Mouse (Mus musculus) liver, embryonic 16.5 days (tissue): ENCODE measurements at regions not wholly inside any gene's neighbourhood (a gene's known extent, or its start where the extent isn't known, plus 50 kb on each side); places are given as distances from the start of the nearest gene placed in this dataset.

Experiments
- ATAC-seq: fragments of 200-750 bp; cut with Nextera tagmentation; 2 replicates; pipeline ENCODE4 v1.8.0; 2017; ENCODE audit warnings: low read depth, mild to moderate bottlenecking, moderate number of reproducible peaks, moderate library complexity
- H3K27ac ChIP-seq: fragments of 300-500 bp; sonication (generic); 2 replicates; pipeline ENCODE4 v1.5.1; 2014; ENCODE audit warnings: mild to moderate bottlenecking, low read length
- H3K27me3 ChIP-seq: fragments of 300-500 bp; sonication (generic); 2 replicates; pipeline ENCODE4 v1.6.1; 2014; ENCODE audit warnings: low read depth, low read length, mixed read lengths; ENCODE audit not compliant: control insufficient read depth, insufficient read depth
- H3K36me3 ChIP-seq: fragments of 300-500 bp; sonication (generic); 2 replicates; pipeline ENCODE4 v1.6.1; 2014; ENCODE audit warnings: mild to moderate bottlenecking; ENCODE audit not compliant: control insufficient read depth, insufficient read depth
- H3K4me1 ChIP-seq: fragments of 300-500 bp; sonication (generic); 2 replicates; pipeline ENCODE4 v1.6.1; 2014; ENCODE audit warnings: low read depth, low read length, mixed read lengths; ENCODE audit not compliant: control insufficient read depth
- H3K4me2 ChIP-seq: fragments of 300-500 bp; sonication (generic); 2 replicates; pipeline ENCODE4 v1.6.1; 2014; ENCODE audit warnings: low read depth, low read length, mixed read lengths
- H3K4me3 ChIP-seq: fragments of 300-500 bp; sonication (generic); 2 replicates; pipeline ENCODE4 v1.5.1; 2014; ENCODE audit warnings: low read depth, mild to moderate bottlenecking, low read length
- H3K9ac ChIP-seq: fragments of 300-500 bp; sonication (generic); 2 replicates; pipeline ENCODE4 v1.6.1; 2014; ENCODE audit warnings: low read depth, low read length
- H3K9me3 ChIP-seq: fragments of 300-500 bp; sonication (generic); replicated peaks from 2 replicates; pipeline ENCODE4 v1.6.1; 2016; ENCODE audit warnings: low read length; ENCODE audit not compliant: control insufficient read depth
- WGBS: fragments of 180-500 bp; shearing (Covaris S2); extraction: QIAGEN DNeasy Blood & Tissue Kit; methylation state at CpG from one replicate; pipeline ENCODE4 v1.1.7; 2014; ENCODE audit not compliant: insufficient replicate concordance; 5-methylcytosine and 5-hydroxymethylcytosine counted together

GRCm38 (mm10) chr5:111804542-111804941 is 70.8 kb downstream of the Gm26897 start:
- H3K4me2 ChIP-seq, result no peak overlapping the region
- H3K4me1 ChIP-seq, result no peaks in the 10 kb centered on the region
- no peak for ATAC-seq
- H3K36me3 ChIP-seq, result no peaks in the 10 kb centered on the region
- no peak overlapping the region for H3K4me3 ChIP-seq
- H3K27me3 ChIP-seq, result no peaks in the 10 kb centered on the region
- H3K27ac ChIP-seq, result no peak overlapping the region
- no peak overlapping the region for H3K9ac ChIP-seq
- no peaks in the 10 kb centered on the region for H3K9me3 ChIP-seq
- WGBS, result 37% methylated on average over 6 of the region's 6 CpGs

DNA sequence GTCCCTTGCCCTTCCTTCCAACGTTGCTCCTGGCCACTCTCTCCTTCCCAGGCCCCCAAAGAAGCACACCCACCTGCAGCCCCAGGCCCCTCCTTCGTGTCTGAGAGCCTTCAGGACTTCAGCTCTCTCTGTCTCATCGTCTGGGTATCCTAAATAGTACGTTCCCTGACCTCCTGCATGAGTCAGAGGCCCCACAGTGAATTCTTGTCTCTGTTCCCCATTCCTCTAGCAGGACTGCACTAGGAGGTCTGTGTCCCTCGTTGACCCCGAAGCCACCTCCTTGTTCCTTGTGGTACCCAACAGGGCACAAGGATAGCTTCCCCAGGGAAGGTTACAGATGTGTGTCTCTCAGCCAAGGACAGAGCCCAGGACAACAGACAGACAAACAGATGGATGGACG is 71.4 kb downstream of the Gm26897 start:
- no peaks in the 10 kb centered on the region for H3K4me1 ChIP-seq
- no peak overlapping the region for H3K27ac ChIP-seq
- no peaks in the 10 kb centered on the region for H3K27me3 ChIP-seq
- no peaks in the 10 kb centered on the region for H3K36me3 ChIP-seq
- no peak overlapping the region for H3K9ac ChIP-seq
- H3K4me3 ChIP-seq, result no peak overlapping the region
- no peaks in the 10 kb centered on the region for H3K9me3 ChIP-seq
- WGBS, result 38% methylated on average over 7 of the region's 7 CpGs
- ATAC-seq, result no peak
- H3K4me2 ChIP-seq, result no peak overlapping the region

DNA sequence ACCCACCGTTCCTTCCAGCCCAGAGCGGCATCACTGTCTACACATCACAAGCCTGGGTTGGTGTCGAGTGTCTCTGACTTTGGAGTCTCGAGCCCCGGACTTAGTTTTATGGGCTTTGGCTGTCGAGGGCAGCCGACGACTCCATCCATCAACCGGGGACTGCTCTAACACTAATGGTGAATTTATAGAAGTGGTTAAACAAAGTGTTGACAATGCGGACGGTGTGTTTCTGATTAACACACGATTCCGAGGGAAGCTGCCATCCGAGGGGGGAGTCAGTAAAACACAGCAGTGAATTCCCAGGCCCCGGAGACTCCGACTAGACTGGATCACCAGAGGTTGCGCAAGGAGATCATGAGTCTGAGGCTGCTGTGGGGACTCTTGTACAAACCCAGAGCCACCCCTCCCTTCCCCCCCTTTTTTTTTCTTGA is 72.1 kb downstream of the Gm26897 start:
- Histone ChIP-seq H3K4me1 (no peaks in the 10 kb centered on the region), H3K27ac (no peak overlapping the region), H3K4me2 (no peak overlapping the region), H3K9ac (no peak overlapping the region), H3K9me3 (no peaks in the 10 kb centered on the region), H3K4me3 (no peak overlapping the region), H3K27me3 (no peaks in the 10 kb centered on the region), H3K36me3 (no peaks in the 10 kb centered on the region)
- WGBS, result 33% methylated on average over 17 of the region's 17 CpGs
- no peak for ATAC-seq

DNA sequence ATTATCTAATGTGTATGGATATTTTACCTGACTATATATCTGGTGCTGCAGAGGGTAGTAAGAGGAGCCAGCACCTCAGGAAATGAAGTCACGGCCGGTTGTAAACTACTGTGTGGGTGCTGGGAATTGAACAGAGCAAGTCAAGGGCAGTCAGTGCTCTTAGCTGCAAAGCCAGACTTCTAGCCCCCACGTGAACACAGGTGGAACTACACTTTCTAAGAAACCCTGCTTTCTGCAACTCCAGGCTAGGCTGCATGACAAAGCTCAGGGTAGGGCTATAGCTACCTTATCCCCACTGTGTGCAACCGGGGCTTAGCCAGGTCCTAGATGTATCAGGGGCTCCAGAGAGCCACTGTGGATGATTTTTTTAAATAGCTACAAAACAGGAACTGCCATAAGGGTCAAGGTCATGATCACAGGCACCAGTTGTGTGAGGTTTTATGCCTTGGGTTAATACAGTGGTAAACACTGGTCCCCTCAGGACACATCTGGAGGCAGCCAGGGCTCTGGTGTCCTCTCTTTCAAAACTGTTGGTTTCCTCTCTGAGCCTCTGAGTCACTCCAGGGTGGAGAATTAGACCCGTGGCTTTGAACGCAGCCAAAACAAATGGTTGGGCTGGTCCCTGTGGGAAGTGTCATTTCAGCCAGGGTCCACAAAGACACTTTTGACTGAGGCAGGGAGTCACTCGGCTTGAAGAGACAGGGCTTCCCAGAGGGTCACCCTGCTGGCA is 76.5 kb downstream of the Gm26897 start:
- no peaks in the 10 kb centered on the region for H3K27me3 ChIP-seq
- no peak overlapping the region for H3K9ac ChIP-seq
- H3K9me3 ChIP-seq, result no peaks in the 10 kb centered on the region
- no peak overlapping the region for H3K4me2 ChIP-seq
- H3K36me3 ChIP-seq, result no peaks in the 10 kb centered on the region
- H3K4me1 ChIP-seq, result no peaks in the 10 kb centered on the region
- WGBS, result 25% methylated on average over 7 of the region's 7 CpGs
- no peak overlapping the region for H3K27ac ChIP-seq
- H3K4me3 ChIP-seq, result no peak overlapping the region
- no peak for ATAC-seq

DNA sequence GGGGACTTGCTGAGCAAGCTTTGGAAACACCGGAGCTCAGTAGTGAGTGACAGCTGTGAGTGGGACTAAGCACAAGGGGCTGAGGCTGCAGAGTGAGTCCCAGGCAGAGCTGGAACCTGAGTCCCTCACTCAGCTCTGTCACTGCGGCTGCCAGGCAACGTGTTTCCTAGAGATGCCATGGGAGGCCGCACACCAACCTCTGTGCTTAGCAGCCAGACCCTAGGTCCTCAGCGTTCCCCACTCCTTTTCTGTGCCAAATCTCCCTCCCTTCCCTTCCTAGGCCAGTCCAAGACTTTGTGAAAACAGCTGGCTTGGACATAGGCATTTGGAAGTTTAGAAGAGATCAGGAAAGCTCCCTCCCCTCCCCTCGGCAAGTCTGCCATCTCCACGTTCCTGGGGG is 78.9 kb downstream of the Gm26897 start:
- no peaks in the 10 kb centered on the region for H3K36me3 ChIP-seq
- no peak overlapping the region for H3K9ac ChIP-seq
- H3K4me2 ChIP-seq, result no peak overlapping the region
- no peak overlapping the region for H3K4me3 ChIP-seq
- H3K9me3 ChIP-seq, result no peaks in the 10 kb centered on the region
- H3K27ac ChIP-seq, result no peak overlapping the region
- no peaks in the 10 kb centered on the region for H3K4me1 ChIP-seq
- WGBS, result 57% methylated on average over 7 of the region's 7 CpGs
- no peak for ATAC-seq
- no peaks in the 10 kb centered on the region for H3K27me3 ChIP-seq

DNA sequence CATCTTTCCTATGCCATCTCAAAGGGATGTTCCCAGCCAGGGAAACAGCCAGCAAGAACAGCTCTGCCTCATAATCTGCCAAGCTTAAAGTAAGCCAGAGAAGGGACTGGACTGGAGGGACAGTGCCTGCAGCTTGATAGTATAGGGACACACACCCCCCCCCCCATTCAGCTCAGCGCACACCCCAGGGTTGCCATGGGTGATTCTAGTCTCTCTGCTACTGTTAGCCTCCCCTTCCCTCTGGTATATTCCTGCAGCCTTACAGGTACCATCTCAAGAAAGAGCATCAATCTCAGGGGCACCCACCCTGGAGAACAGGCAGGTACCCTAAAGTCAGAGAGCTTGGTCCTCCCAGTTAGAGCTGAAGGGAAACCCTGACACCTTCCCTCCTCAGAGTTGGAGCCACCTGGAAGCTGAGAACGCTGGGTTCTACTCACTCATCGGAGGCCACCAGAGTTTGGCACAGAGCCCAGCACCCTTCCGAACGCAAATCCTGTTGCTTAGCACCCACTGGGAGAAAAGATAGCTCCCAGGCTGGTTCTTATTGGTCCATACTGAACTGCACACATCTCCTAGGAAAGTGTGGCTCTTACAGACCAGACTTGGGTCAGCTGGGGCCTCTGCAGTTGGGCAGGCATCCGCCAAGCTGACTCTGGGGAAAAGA is 79.5 kb downstream of the Gm26897 start:
- H3K9ac ChIP-seq, result no peak overlapping the region
- H3K36me3 ChIP-seq, result no peaks in the 10 kb centered on the region
- no peak for ATAC-seq

GRCm38 (mm10) chr5:111814893-111815760 is 81.4 kb downstream of the Gm26897 start:
- Histone ChIP-seq H3K4me2 (no peak overlapping the region), H3K27ac (no peak overlapping the region), H3K4me3 (no peak overlapping the region), H3K27me3 (no peaks in the 10 kb centered on the region), H3K9ac (no peak overlapping the region), H3K36me3 (no peaks in the 10 kb centered on the region), H3K9me3 (no peaks in the 10 kb centered on the region), H3K4me1 (no peaks in the 10 kb centered on the region)
- no peak for ATAC-seq
- 38% methylated on average over 20 of the region's 20 CpGs for WGBS

More for the DNA sequence above, 79.5 kb downstream of the Gm26897 start:
- 63% methylated on average over 6 of the region's 6 CpGs for WGBS
- Histone ChIP-seq H3K4me3 (no peak overlapping the region), H3K27me3 (no peaks in the 10 kb centered on the region), H3K27ac (no peak overlapping the region), H3K9me3 (no peaks in the 10 kb centered on the region), H3K4me2 (no peak overlapping the region), H3K4me1 (no peaks in the 10 kb centered on the region)

- Histone ChIP-seq H3K4me2 (no peak overlapping the region), H3K4me3 (no peak overlapping the region), H3K36me3 (no peaks in the 10 kb centered on the region), H3K9me3 (no peaks in the 10 kb centered on the region), H3K27me3 (no peaks in the 10 kb centered on the region), H3K27ac (no peak overlapping the region), H3K4me1 (no peaks in the 10 kb centered on the region), H3K9ac (no peak overlapping the region)
- WGBS, result 78% methylated on average over 9 of the region's 9 CpGs
- no peak for ATAC-seq
These were observed 87.2 kb downstream of the Gm26897 start for GRCm38 (mm10) chr5:111820963-111821362.

GRCm38 (mm10) chr5:111822882-111823281 is 89.2 kb downstream of the Gm26897 start:
- H3K4me3 ChIP-seq, result no peak overlapping the region
- no peak overlapping the region for H3K9ac ChIP-seq
- H3K9me3 ChIP-seq, result no peaks in the 10 kb centered on the region
- no peak overlapping the region for H3K27ac ChIP-seq
- no peak for ATAC-seq
- H3K27me3 ChIP-seq, result no peaks in the 10 kb centered on the region
- no peaks in the 10 kb centered on the region for H3K36me3 ChIP-seq
- H3K4me1 ChIP-seq, result no peaks in the 10 kb centered on the region
- no peak overlapping the region for H3K4me2 ChIP-seq
